Mouse (Mus musculus) kidney, adult 11 months (tissue): ENCODE measurements around the gene Eif4ebp2.

Experiments
- DNase-seq: peaks from one replicate; pipeline ENCODE4 v3.0.0; 2022

Gene Eif4ebp2

GRCm38 (mm10) chr10:61417046-61417445 lies 35.4 kb downstream of the Eif4ebp2 start:
- no peak for DNase-seq

DNA sequence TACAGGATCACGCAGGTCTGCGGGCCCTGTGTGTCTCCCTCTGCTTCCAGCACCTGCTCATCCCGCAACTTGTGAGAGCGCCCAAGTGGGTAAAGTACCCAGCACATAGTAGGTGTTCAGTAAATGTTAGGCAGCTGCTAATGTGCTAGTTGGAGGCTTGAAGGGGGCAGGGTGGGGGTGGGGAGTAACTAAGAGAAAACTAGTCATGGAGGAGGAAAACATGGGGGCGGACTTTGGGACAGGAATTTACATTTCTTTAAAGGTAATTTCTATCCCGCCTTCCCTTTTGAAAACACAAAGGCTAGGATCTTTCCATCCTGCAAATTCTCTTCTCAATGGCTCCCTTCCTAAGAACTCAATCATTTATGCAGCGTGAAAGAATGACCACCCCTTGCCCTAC lies 35.9 kb downstream of the Eif4ebp2 start:
- DNase-seq, result no peak

DNA sequence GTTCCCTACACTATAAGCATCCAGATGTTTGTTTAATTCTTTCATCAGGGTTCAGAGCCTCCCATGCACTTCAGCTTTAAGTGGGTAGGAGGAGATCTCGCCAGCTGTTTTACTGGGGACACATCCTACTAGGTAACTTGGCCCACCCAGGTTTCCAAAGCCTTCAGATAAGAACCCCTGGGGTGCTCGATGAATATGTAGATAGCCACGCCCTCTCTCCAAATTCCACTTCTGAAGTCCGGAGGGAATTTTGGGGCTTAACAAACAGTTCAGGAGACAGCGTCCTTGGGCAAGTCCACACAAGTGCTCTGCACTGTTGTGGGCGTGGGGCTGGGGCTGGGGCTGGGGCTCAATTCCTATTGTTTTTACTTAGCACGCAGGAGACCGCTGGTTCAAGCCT lies 36.6 kb downstream of the Eif4ebp2 start:
- no peak for DNase-seq

- no peak for DNase-seq
These were observed 37.2 kb downstream of the Eif4ebp2 start for GRCm38 (mm10) chr10:61415240-61415639.

DNA sequence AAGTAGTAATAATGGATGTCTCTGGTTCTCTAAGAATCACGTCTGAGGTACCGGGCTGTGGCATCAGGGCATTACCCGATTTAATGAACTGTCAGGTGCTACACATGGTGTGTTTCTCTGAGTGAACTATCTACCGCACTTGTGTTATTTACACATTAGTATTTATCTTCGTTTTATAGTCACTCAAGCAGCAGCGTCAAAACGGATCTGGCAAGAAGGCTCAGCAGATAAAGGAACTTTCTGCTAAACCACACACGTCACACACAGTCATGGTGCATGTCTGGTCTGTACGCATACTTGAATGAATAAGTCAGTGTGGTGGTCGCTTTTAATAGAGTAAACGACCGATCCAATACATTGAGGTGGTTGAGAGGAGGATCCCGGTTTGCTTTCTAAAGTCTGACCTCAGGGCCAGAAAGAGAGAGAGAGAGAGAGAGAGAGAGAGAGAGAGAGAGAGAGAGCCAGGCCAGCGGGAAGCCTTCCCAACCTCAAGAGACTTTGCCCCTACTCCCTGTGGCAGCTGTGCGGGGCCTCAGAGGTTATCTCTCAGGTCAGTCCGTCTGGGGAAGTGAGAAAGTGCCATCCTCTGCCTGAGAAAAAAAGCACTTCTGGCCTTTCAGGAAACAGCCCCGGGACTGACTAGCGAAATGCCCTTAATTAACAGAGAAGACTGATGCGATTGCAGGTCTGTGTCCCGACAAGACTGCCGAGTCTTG lies 39.4 kb downstream of the Eif4ebp2 start:
- DNase-seq, result no peak

- no peak for DNase-seq
These were observed 42.3 kb downstream of the Eif4ebp2 start for GRCm38 (mm10) chr10:61410193-61410592.

DNA sequence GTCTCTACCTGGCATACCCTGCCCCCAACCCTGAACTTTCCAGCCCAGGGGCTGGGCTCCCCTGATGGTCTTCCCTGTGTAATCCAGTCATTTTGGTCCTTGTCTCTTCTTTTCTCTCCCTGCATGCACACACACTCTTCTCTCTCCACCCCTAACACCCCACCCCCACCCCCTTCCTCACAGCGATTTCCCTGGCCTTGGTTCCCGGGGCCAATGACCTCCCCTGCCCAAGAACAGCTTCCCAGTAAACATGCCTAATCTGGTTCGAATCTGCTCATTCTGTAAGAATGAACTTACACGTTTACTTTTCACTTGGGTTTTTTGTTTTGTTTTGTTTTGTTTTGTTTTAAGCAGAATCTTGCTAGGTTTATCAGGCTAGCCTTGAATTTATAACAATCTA lies 42.7 kb downstream of the Eif4ebp2 start:
- no peak for DNase-seq

DNA sequence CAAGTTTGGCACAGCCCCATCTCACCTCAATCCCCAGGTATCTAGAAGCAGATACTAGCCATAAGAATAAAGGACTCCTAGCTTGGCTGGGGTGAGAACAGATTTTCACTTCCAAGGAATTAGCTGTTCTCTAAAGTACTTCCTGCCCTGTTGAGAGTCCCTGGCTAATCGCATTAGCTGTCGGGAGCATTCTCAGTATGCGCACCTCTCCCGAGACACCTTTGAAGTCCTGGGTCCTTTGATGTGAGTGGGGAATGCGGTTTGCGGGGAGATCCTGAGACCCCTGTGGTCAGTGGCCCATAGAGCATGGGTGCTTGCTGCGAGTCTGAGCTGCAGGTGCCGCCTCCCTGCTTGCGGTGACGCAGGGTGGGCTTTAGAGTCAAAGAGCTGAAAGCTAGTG lies 46.5 kb downstream of the Eif4ebp2 start:
- DNase-seq, result no peak

DNA sequence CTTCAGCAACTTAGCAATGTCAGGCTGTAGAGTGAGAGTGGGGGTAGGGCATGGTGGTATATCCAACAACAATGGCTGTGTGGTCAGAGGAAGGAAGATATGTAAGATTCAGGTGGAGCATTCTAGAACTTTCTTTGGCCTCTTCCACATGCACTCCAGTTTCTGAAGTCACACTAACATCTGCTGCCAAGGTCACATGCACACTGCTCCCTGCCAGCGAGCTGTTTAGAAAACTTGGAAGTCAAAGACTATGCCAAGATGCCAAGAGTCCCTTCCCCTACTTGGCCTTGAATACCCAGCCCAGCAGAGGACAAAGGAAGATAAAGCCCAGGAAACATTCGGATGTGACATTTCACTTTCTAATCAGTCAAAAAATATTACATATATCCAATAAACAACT lies 49.5 kb downstream of the Eif4ebp2 start:
- no peak for DNase-seq

DNA sequence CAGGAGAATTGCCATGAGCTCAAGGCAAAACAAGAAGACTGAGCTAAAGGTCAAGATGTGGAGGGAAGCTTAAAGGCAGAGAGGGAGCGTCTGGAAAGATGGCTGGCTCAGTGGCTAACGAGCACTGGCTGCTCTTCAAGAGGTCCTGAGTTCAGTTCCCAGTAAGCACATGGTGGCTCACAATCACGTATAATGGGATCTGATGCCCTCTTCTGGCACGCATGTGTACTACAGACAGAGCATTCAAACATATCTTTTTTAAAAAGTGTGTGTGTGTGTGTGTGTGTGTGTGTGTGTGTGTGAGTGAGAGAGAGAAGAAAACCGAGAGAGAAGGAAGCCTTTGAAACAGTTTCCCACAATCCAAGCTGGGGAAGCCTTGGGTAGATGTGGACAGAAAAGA lies 50.0 kb downstream of the Eif4ebp2 start:
- no peak for DNase-seq

DNA sequence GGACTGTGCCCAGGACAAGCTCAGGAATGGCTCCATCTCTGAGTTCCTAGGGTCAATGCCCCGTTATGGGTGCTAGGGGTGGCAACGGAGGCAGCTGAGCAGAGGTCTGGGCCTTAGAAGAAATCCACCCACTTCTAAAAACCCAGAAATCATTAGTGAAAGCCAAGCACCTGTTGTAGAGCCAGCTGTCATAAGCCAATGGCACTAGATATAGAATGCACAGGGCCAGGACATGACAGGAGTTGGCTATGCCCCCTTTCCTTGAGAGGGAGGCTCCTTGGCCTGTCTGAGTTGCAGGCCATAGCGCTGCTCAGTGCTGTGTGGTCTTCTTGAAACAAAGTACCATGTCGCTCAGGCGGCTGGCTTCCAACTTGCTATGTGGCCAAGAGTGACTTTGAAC lies 52.1 kb downstream of the Eif4ebp2 start:
- no peak for DNase-seq

- peak; percentile 50 for DNase-seq
These were observed 53.2 kb downstream of the Eif4ebp2 start for GRCm38 (mm10) chr10:61399156-61399734.

GRCm38 (mm10) chr10:61398125-61398524 lies 54.3 kb downstream of the Eif4ebp2 start:
- no peak for DNase-seq

- DNase-seq, result no peak
These were observed 57.9 kb downstream of the Eif4ebp2 start for GRCm38 (mm10) chr10:61394476-61395136.

DNA sequence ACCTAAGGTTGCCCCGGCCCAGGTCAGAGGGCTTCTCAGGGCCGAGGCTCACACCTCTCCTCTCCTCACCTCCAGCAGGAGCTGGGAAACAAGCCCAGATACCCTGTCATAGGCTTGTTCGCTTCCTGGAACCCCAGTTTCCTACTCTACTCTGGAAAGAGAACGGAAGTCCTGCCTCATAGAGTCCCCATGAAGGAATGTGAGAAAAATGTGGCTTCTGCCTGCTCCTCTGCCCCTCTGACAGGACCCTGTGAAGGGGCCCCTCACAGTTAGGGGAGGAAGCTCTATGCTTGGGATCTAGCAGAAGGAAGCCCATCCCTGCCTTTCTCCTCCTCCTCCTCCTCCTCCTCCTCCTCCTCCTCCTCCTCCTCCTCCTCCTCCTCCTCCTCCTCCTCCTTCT lies 59.9 kb downstream of the Eif4ebp2 start:
- no peak for DNase-seq

DNA sequence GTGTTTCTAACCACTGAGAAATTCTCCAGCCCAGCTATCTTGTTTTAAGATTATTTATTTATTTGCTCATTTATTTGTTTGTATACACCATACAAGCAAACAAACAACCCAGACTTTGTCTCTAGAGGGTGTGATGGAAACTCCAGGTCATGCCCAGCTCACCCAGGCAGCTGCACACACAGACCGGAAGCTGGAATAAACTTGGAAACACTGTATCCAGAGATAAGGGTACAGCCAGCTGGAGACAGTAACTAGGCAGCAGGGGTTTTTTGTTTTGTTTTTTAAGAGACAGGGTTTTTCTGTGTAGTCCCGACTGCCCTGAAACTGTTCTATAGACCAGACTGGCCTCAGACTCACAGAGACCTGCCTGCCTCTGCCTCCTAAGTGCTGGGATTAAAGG lies 62.3 kb downstream of the Eif4ebp2 start:
- DNase-seq, result no peak

DNA sequence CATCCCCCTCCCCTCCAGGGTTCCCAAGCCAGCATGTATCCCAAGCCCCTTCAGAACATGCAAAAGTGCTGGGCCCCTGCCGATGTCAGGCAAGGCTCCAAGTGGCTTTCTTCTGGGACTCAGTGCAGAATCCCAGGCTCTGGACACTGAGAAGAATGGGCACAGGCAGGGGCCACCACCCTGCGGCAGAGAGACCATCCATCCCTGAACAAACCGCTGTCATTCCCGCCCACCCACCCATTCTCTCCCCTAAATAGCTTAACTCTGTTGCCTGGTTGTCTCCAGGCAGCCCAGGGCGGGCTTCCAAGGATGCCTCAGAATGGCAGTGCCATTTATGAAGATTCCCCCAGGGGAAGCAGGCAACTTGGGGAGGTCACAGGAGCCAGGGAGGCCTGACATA lies 63.4 kb downstream of the Eif4ebp2 start:
- DNase-seq, result no peak

DNA sequence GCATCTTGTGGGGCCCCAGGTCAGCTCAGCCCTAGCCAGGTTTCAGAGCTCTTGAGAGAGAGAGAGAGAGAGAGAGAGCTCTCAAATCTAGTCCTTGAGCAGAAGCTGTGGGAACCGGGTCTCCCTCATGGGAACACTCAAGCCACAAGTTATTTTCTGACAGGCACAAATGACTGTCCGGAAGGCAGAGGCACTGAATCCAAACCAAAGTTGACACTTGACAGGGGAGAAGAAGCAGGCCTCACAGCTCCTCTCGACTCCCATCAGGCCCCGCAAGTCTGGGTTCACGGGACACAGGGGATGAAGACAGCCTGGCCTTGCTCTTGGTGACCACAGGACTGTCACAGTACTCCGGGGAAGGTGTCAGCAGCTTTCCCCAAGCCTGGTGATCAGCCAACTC lies 66.2 kb downstream of the Eif4ebp2 start:
- no peak for DNase-seq

- DNase-seq, result no peak
These were observed 67.3 kb downstream of the Eif4ebp2 start for GRCm38 (mm10) chr10:61385174-61385573.

- DNase-seq, result no peak
These were observed 68.8 kb downstream of the Eif4ebp2 start for GRCm38 (mm10) chr10:61383715-61384047.

- DNase-seq, result peak; percentile 76
These were observed 69.3 kb downstream of the Eif4ebp2 start, which contains the start of gene Pald1 for GRCm38 (mm10) chr10:61383021-61383714. Pald1 (minus strand) TSS chr10:61383530.

GRCm38 (mm10) chr10:61382281-61382731 lies 70.2 kb downstream of the Eif4ebp2 start:
- no peak for DNase-seq

DNA sequence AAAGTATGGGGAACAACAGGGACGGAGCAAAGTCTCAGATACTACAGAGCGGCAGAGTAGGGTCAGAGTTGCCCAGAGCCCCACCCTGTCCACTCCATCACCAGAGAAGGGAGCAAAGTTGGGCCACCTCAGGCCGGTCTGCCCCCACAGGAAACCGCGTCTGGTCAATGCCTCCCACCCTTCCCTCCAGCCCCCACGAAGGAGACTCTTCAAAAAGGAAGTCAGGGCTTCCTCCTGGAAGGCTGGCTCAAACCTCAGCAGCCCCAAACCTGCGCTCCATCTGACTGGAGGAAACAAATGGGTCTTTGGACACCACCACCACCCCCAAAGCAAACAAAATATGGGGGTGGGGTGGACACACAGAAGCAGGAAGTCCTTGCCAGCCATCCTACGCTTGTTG lies 70.6 kb downstream of the Eif4ebp2 start:
- no peak for DNase-seq

- no peak for DNase-seq
These were observed 72.3 kb downstream of the Eif4ebp2 start for GRCm38 (mm10) chr10:61380186-61380585.
